Mouse (Mus musculus) heart, embryonic 15.5 days (tissue): ENCODE measurements at regions not wholly inside any gene's neighbourhood (a gene's known extent, or its start where the extent isn't known, plus 50 kb on each side); places are given as distances from the start of the nearest gene placed in this dataset.

Experiments used
- ATAC-seq: fragments of 200-750 bp; cut with Nextera tagmentation; replicated peaks from 2 replicates; pipeline ENCODE4 v1.8.0; 2017; ENCODE audit warnings: low read depth, moderate TSS enrichment; ENCODE audit not compliant: insufficient number of reproducible peaks, insufficient read depth, low FRiP score
- H3K27ac ChIP-seq: fragments of 300-500 bp; sonication (generic); 2 replicates; pipeline ENCODE4 v1.5.1; 2015; ENCODE audit warnings: mild to moderate bottlenecking, inconsistent platforms
- H3K27me3 ChIP-seq: fragments of 300-500 bp; sonication (generic); 2 replicates; pipeline ENCODE4 v1.6.1; 2015; ENCODE audit warnings: inconsistent platforms
- H3K36me3 ChIP-seq: fragments of 300-500 bp; sonication (generic); 2 replicates; pipeline ENCODE4 v1.6.1; 2015; ENCODE audit warnings: mild to moderate bottlenecking, inconsistent platforms
- H3K4me1 ChIP-seq: fragments of 300-500 bp; sonication (generic); replicated peaks from 2 replicates; pipeline ENCODE4 v1.6.1; 2015; ENCODE audit warnings: inconsistent platforms
- H3K4me2 ChIP-seq: fragments of 300-500 bp; sonication (generic); 2 replicates; pipeline ENCODE4 v1.6.1; 2015; ENCODE audit warnings: inconsistent platforms, mild to moderate bottlenecking, moderate library complexity
- H3K4me3 ChIP-seq: fragments of 300-500 bp; sonication (generic); 2 replicates; pipeline ENCODE4 v1.5.1; 2015; ENCODE audit warnings: mild to moderate bottlenecking, inconsistent platforms
- H3K9ac ChIP-seq: fragments of 300-500 bp; sonication (generic); 2 replicates; pipeline ENCODE4 v1.6.1; 2015; ENCODE audit warnings: mild to moderate bottlenecking, inconsistent platforms
- H3K9me3 ChIP-seq: fragments of 300-500 bp; sonication (generic); replicated peaks from 2 replicates; pipeline ENCODE4 v1.6.1; 2016; ENCODE audit warnings: inconsistent platforms
- WGBS: fragments of 180-500 bp; shearing (Covaris S2); methylation state at CpG from one replicate; pipeline ENCODE4 v1.1.7; 2015; ENCODE audit warnings: mixed read lengths; 5-methylcytosine and 5-hydroxymethylcytosine counted together

DNA sequence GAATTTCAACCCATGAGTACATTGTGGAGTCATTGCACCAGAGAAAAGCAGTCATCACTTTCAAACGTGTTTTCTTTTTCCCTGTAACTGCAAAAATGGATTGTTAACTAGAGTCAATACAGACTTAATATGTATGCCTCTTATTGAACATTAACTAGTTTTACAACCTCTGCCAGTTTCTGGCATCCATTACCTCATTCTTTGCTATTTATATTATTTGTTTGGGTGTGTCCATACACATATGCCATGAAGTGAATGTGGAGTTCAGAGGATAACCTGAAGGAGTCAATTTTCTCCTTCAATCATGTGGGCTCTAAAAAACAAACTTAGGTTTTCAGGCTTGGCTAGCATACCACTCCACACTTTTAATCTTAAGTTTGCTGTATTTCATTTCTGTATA, 50.9 kb upstream of the Ezh2 start:
- Histone ChIP-seq H3K9ac (no peak overlapping the region), H3K4me1 (no peaks in the 10 kb centered on the region), H3K36me3 (no peaks in the 10 kb centered on the region), H3K27ac (no peak overlapping the region), H3K27me3 (no peaks in the 10 kb centered on the region; the same call in 1 of the 2 replicates), H3K9me3 (no peaks in the 10 kb centered on the region), H3K4me3 (no peak overlapping the region), H3K4me2 (no peak overlapping the region)
- WGBS = 46% methylated on average over 1 of the region's 1 CpGs
- no peak for ATAC-seq
